Mouse (Mus musculus) hindbrain, postnatal 0 days (tissue): ENCODE measurements around the gene 4932438H23Rik. TPM values are rescaled to one million over a fixed set of nuclear protein-coding genes. Genes with fewer than 3 reads are reported as not detected.

ENCODE experiments used
- ATAC-seq: fragments of 200-750 bp; cut with Nextera tagmentation; 2 replicates; pipeline ENCODE4 v1.8.0; 2017; ENCODE audit warnings: mild to moderate bottlenecking, moderate TSS enrichment, moderate library complexity
- DNase-seq: peaks from one replicate; pipeline ENCODE4 v3.0.0-alpha.2; 2015; ENCODE audit warnings: low spot score
- H3K27ac ChIP-seq: fragments of 300-500 bp; sonication (generic); 2 replicates; pipeline ENCODE4 v1.5.1; 2014; ENCODE audit warnings: mild to moderate bottlenecking
- H3K27me3 ChIP-seq: fragments of 300-500 bp; sonication (generic); 2 replicates; pipeline ENCODE4 v1.6.1; 2014; ENCODE audit warnings: low read length, mixed read lengths; ENCODE audit not compliant: insufficient read depth
- H3K36me3 ChIP-seq: fragments of 300-500 bp; sonication (generic); 2 replicates; pipeline ENCODE4 v1.6.1; 2014; ENCODE audit warnings: low read length, mixed read lengths; ENCODE audit not compliant: insufficient read depth
- H3K4me1 ChIP-seq: fragments of 300-500 bp; sonication (generic); 2 replicates; pipeline ENCODE4 v1.6.1; 2014; ENCODE audit warnings: antibody characterized with exemption, low read length, mixed read lengths; ENCODE audit not compliant: insufficient read depth
- H3K4me2 ChIP-seq: fragments of 300-500 bp; sonication (generic); 2 replicates; pipeline ENCODE4 v1.6.1; 2014; ENCODE audit warnings: low read depth, mild to moderate bottlenecking, low read length, moderate library complexity, mixed read lengths
- H3K4me3 ChIP-seq: fragments of 300-500 bp; sonication (generic); 2 replicates; pipeline ENCODE4 v1.5.1; 2014; ENCODE audit warnings: low read length
- H3K9ac ChIP-seq: fragments of 300-500 bp; sonication (generic); replicated peaks from 2 replicates; pipeline ENCODE4 v1.6.1; 2014; ENCODE audit warnings: mild to moderate bottlenecking, low read length, moderate library complexity, mixed read lengths
- H3K9me3 ChIP-seq: fragments of 300-500 bp; sonication (generic); 2 replicates; pipeline ENCODE4 v1.6.1; 2016; ENCODE audit warnings: low read length, mixed read lengths
- CTCF ChIP-seq: IDR thresholded peaks from 2 replicates; pipeline ENCODE4 v1.5.1; 2016; ENCODE audit warnings: antibody characterized with exemption, control low read depth, low read depth
- WGBS: fragments of 180-500 bp; shearing (Covaris S2); extraction: QIAGEN DNeasy Blood & Tissue Kit; methylation state at CpG from one replicate; pipeline ENCODE4 v1.1.7; 2014; 5-methylcytosine and 5-hydroxymethylcytosine counted together
- polyA plus RNA-seq: library from polyadenylated mRNA; unstranded; fragments of >200 nt; fragmentation: Nextera tagmentation; extraction: Ambion mirVana; gene quantifications from 2 replicates; pipeline ENCODE4 v1.2.1, GENCODE M21; 2015
- total RNA-seq: library from RNA; depleted of rRNA; stranded (reverse); fragments of >200 nt; gene quantifications from 2 replicates; pipeline ENCODE4 v1.2.3, GENCODE M21; 2014

4932438H23Rik gene
- total and polyA plus RNA-seq, 2 experiments from 2014 or later, result 0.94 to 1.6 TPM

GRCm38 (mm10) chr16:91136607-91137006 is 41.7 kb upstream of the 4932438H23Rik start:
- Histone ChIP-seq H3K27me3 (peaks cover 24% of the 10 kb centered on the region), H3K9me3 (no peaks in the 10 kb centered on the region), H3K27ac (no peak overlapping the region), H3K36me3 (no peaks in the 10 kb centered on the region), H3K4me2 (no peak overlapping the region), H3K9ac (no peak overlapping the region), H3K4me1 (peaks cover 7% of the 10 kb centered on the region; the same call in 1 of the 2 replicates), H3K4me3 (no peak overlapping the region)
- TF ChIP-seq CTCF, result no peak
- ATAC-seq (no peak), DNase-seq (no peak)
- WGBS, result 82% methylated on average over 3 of the region's 3 CpGs

GRCm38 (mm10) chr16:91129916-91130315 is 35.0 kb upstream of the 4932438H23Rik start:
- no peak overlapping the region for H3K9ac ChIP-seq
- H3K4me1 ChIP-seq, result no peaks in the 10 kb centered on the region
- no peak overlapping the region for H3K27ac ChIP-seq
- no peaks in the 10 kb centered on the region for H3K36me3 ChIP-seq
- H3K27me3 ChIP-seq, result 0 out of 2 replicates have a peak, but pooled peaks cover 11% of the 10 kb centered on the region
- no peak overlapping the region for H3K4me3 ChIP-seq
- ATAC-seq (no peak), DNase-seq (no peak)
- H3K4me2 ChIP-seq, result no peak overlapping the region
- no peak for TF ChIP-seq CTCF
- no peaks in the 10 kb centered on the region for H3K9me3 ChIP-seq
- WGBS, result 82% methylated on average over 15 of the region's 15 CpGs

- Histone ChIP-seq H3K9ac (no peak overlapping the region), H3K9me3 (no peaks in the 10 kb centered on the region), H3K36me3 (no peaks in the 10 kb centered on the region), H3K27ac (no peak overlapping the region), H3K27me3 (0 out of 2 replicates have a peak, but pooled peaks cover 11% of the 10 kb centered on the region), H3K4me1 (no peaks in the 10 kb centered on the region), H3K4me3 (no peak overlapping the region), H3K4me2 (no peak overlapping the region)
- no peak for TF ChIP-seq CTCF
- 89% methylated on average over 4 of the region's 4 CpGs for WGBS
- DNase-seq, result no peak
- ATAC-seq, result no peak
Measured at GRCm38 (mm10) chr16:91128431-91128830, 33.5 kb upstream of the 4932438H23Rik start.

- ATAC-seq (no peak), DNase-seq (no peak)
- H3K9me3 ChIP-seq, result no peaks in the 10 kb centered on the region
- no peak overlapping the region for H3K4me2 ChIP-seq
- H3K9ac ChIP-seq, result no peak overlapping the region
- TF ChIP-seq CTCF, result no peak
- 80% methylated on average over 8 of the region's 8 CpGs for WGBS
- H3K27me3 ChIP-seq, result 0 out of 2 replicates have a peak, but pooled peaks cover 11% of the 10 kb centered on the region
- no peaks in the 10 kb centered on the region for H3K36me3 ChIP-seq
- no peaks in the 10 kb centered on the region for H3K4me1 ChIP-seq
- H3K27ac ChIP-seq, result no peak overlapping the region
- H3K4me3 ChIP-seq, result no peak overlapping the region
Measured at GRCm38 (mm10) chr16:91126734-91127524, 32.0 kb upstream of the 4932438H23Rik start.

- Histone ChIP-seq H3K4me1 (no peaks in the 10 kb centered on the region), H3K9ac (no peak overlapping the region), H3K4me3 (no peak overlapping the region), H3K27ac (no peak overlapping the region), H3K36me3 (no peaks in the 10 kb centered on the region), H3K4me2 (no peak overlapping the region), H3K27me3 (0 out of 2 replicates have a peak, but pooled peaks cover 11% of the 10 kb centered on the region), H3K9me3 (no peaks in the 10 kb centered on the region)
- WGBS, result 80% methylated on average over 3 of the region's 3 CpGs
- ATAC-seq, result no peak
- no peak for DNase-seq
- no peak for TF ChIP-seq CTCF
Measured at GRCm38 (mm10) chr16:91124256-91124655, 29.3 kb upstream of the 4932438H23Rik start.

GRCm38 (mm10) chr16:91123821-91124220 is 28.9 kb upstream of the 4932438H23Rik start:
- no peak for ATAC-seq
- 81% methylated on average over 1 of the region's 1 CpGs for WGBS
- H3K36me3 ChIP-seq, result no peaks in the 10 kb centered on the region
- no peak overlapping the region for H3K4me3 ChIP-seq
- DNase-seq, result no peak
- no peaks in the 10 kb centered on the region for H3K4me1 ChIP-seq
- no peak overlapping the region for H3K9ac ChIP-seq
- 0 out of 2 replicates have a peak, but pooled peaks cover 11% of the 10 kb centered on the region for H3K27me3 ChIP-seq
- no peak for TF ChIP-seq CTCF
- H3K9me3 ChIP-seq, result no peaks in the 10 kb centered on the region
- no peak overlapping the region for H3K4me2 ChIP-seq
- H3K27ac ChIP-seq, result no peak overlapping the region

GRCm38 (mm10) chr16:91119879-91120278 is 25.0 kb upstream of the 4932438H23Rik start:
- Histone ChIP-seq H3K4me1 (no peaks in the 10 kb centered on the region), H3K27me3 (no peaks in the 10 kb centered on the region; the same call in 1 of the 2 replicates), H3K9ac (no peak overlapping the region), H3K4me2 (no peak overlapping the region), H3K27ac (no peak overlapping the region), H3K4me3 (no peak overlapping the region), H3K36me3 (no peaks in the 10 kb centered on the region), H3K9me3 (no peaks in the 10 kb centered on the region)
- no peak for TF ChIP-seq CTCF
- DNase-seq (no peak), ATAC-seq (no peak)
- 21% methylated on average over 6 of the region's 6 CpGs for WGBS
